Mouse (Mus musculus) embryo, embryonic 11.5 days (tissue): ENCODE results near the gene Lbhd2.

Source experiments
- DNase-seq: peaks from one replicate; pipeline ENCODE4 v3.0.0-alpha.2; 2012; ENCODE audit warnings: low read depth, low spot score

Lbhd2 gene

DNA sequence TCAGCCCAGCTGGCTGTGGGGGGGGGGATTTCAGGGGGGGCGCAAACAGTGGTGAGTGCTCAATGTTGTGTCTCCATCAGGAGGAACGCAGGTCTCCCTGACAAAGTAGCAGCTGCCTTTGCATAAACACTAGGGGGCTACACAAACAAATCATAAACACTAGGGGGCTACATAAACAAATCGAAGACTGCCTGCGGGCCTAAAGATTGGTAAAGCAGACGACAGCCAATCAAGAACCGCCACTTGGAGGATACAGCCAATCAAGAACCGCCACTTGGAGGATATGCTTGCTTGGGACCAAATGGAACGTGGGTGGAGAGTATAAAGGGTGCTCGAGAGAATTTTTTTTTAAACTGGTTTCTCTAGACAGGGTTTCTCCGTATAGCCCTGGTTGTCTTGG is 1.7 kb upstream of the Lbhd2 start:
- no peak for DNase-seq

DNA sequence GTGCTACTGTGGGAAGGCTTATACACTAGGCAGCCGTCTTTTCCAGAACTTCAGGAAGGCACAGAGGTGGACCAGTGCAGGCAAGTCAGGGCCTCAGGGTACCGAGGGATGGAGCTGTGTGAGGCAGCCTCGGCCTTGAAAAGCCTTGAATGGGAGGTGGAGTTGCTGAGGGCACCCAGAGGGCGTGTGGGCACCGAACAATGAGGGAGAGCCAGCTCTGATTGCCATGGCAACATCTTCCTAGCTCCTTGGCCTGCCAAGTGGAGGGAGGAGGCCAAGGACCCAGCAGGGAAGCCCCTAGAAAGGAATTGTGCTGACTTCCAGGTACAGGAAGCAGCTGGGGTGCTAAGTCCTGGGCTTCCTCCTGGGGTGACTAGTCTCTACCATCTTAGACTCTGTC is 3.0 kb downstream of the Lbhd2 start:
- no peak for DNase-seq

DNA sequence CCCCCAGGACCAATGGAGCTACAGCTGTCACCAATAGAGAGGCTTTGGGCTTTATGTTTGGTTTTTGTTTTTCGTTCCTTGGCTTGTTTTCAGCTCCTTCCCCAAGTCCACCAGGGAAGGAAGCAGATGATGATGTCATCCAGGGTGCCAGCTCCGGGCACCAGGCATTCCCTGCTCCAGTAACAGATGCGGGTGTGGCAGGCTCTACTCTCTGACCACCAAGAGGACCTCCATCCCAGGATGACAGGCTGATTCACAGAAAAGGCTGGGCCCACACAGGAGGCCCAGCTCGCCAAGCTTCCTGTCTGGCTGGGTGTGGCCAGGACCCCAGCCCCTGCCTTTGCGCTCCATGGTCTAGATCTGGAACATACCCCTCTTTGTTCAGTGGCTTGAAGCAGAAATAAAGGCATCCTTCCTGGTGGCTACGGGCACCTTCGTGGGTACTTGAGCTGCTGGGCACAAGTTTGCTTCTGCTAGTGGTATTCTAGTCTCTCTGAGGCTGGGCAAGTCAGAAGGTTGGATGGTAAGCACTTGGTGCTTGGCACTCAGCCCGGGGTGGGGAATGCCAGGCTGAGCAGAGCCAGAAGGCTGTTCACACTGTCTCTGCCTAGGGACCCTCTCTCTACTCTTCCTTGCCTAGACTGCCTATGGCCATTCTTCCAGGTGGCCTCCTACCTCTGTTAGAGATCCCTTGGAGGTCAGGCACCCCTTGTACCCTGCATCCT is 5.2 kb downstream of the Lbhd2 start:
- no peak for DNase-seq

DNA sequence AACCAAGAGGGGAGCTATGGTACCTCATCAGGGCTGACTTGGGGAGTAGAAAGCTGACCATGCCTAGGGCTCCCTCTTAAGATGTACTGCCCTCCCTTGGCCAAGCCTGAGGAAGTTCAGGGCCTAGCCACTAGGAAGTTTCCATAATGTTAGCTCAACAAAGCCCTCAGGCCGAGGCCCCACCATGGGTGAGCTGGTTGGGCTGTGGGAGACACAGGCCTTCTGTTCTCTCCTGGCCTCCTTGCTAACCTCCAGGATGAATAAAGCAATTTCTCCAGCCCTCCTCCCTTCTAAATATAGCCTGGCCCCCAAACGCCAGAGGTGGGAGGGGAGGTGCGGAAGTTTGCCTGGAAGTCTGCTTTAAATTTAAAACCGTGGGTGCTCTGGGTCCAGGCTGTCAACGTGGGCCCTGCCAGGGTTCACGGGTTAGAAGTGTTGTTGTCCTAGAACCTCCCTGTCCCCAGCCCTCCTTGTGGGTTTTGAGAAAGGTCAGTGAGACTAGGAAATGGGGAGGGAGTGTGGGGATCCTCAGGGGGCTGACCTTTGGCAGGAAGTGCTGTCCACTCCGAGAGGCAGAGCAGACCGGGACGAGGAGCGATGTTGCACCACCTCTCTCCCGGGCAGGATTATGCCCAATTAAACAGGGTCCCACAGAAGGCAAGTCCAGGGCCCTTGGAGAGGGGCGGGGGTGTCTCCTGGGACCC is 6.1 kb downstream of the Lbhd2 start:
- no peak for DNase-seq

DNA sequence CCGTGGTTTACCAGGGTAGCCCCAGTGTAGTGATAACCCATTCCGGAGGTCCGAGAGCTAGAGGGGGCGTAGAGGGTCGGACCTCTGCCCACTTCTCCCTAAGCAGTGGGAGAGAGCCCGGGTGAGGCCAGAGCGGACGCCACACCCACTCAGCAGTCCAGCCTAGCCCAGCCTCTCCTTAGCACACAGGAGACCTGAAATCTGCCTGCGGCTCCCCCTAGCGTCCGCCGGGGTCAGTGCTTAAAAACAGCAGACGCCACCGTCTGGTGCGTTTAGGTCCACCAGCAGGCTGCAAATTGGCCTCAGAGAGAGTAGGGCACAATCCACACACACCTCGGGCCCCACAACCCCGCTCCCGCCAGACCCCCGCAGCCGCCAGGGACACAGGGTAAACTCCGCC is 6.7 kb downstream of the Lbhd2 start:
- DNase-seq = peak; percentile 85

DNA sequence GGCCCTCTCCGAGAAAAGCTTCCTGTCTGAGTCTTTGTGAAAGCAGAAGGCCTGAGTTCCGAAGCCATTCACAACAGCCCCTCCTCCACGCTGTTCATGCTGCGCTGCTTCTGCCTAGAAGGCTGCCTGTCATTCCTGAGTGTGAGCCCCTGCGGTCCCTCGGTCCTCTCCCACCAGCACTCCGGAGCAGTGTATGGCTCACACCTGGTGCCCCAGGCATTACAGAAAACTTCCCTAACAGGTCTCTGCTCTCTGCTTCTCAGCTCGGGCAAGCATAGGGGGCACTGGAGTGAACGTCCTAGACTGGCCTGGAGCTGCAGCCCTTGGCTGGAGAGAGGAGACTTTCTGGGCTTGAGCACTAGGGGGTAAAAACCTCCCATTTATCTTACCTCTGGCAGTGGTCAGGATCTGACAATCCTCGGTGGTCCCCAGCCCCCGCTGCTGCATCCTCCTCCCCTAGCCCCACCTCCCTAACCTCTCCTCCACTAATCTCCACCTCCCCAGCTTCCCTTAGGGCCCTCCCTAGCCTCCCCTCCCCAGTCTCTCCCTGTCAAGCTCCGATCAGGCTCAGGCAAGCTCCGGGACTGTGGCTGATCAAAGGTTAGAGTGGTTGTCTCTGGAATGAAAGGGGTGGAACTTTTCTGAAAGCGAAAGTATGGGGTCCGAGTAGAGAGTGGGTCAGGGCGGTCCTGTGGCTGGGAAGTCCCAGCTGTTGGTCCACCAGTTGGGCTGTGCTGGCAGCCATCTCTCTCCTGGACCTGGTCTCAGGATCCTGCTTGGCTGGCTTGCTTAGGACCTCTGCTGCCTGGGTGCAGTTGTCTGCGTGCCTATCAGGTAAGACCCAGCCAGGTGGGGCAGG is 10.5 kb downstream of the Lbhd2 start, which contains the start of gene Exoc3l4:
Exoc3l4 (plus strand) TSS at position 97 of the 859 bp plus-strand sequence.
- DNase-seq = no peak

DNA sequence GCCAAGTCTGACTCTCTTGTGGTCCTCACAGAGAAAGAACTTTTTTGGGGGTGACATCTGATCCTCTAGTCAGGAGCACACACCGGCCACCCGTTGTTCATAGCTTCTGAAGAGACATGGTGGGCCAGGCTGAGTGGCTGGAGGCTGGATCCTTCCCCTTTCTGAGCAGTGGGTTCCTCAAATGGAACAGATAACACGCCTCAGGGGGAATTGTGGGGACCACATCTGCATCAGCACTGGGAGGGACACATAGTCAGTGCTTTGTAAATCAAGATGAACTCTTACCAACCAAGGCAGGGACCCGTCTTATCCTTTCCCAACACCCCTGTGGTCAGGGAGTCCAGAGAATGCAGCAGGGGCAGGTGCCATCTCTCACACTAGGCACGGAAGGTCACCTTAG is 13.3 kb downstream of the Lbhd2 start:
- no peak for DNase-seq

DNA sequence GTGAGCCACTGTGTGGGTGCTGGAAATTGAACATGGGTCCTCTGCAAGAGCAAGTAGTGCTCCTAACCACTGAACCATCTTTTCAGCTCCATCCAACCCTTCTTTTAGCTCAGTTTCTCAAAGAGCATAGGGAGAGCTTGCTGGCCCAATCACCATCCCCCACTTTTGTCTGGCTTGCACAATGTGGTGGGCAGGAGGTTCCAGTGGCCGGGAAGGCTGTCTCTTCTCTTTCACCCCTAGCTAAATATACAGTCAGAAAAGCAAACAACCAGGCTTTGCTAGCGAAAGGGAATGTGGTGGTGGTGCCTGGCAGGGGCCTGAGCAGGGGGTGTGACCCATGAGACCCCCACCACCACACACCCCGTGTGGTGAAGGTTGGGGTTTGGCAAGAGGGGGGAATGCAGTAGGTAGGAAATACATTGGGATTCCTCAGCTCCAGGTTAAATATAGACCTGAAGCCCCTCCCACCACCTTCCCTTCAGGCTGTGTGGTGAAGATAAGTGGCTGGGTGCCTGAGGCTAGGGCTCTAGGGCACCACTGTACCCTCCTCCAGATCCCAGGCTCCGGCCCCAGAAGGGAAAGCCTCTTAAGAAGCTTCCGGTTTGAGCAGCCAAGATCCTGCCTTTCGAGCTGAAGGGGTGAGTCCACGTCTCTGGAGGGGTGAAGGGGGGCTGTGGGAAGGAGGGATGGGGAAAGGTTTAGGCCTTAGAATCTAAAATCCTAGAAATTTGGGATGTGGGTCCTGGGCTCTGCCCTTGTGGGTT is 14.5 kb downstream of the Lbhd2 start:
- DNase-seq = no peak

DNA sequence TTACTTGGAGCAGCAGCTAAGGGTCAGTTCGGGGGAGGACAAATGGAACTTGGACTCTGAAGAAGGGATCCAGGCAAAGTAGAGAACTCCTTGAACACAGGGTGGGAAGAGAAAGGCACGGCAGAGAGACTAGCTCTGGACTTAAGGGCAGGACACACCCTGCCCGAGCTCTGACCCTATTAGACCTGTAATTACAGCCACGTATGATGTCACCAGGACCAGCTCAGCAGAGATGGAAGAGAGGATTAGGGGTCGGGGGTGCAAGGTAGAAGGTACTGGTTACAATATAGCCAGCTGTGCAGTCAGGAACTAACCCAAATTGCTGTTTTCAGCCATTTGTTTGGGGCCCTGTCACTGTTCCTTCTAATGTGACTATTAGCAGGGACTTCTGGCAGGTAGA is 16.2 kb downstream of the Lbhd2 start:
- DNase-seq = no peak

DNA sequence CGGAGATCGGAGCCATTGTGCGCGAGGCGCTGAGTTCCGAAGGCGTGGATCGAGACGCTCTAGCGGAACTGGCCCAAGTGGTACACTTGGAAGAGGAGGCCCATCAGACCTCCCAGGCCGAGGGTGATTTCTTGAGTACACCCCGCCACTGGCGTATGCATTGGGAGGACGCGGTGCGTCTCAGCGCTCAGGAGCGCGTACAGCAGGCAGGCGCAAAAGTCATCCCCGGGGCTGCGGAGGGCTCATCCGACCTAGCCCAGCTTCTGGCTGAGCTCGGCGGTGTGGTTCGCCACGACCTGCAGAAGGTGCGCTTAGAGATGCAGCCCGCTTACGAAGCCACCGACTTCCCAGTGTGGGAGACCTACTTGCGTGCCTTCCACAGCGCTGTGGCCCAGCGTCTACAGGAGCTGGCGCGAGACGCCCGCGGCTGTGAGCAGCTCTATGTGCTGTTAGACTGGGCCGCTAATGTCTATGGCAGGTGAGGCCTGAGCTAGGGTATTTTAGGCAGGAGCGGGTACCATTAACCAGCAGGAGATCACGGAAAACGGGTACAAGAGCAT is 17.0 kb downstream of the Lbhd2 start:
- DNase-seq = no peak

DNA sequence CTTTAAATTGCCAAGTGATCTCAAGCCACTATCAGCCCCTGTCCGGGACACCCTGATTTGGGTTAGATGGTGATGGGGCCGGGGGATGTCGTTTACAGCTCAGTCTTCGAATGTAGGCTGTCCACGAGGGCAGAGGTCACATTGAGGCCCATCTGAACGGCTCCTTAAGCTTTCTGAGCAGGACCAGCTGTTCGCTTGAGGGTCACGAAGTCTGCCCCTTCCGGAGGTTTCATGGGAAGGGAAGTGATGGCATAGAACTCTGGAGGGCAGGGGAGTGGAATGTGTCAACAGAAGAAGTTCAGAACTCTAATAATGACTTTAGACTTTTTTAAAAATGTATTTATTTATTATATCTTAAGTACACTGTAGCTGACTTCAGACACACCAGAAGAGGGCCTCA is 17.9 kb downstream of the Lbhd2 start:
- DNase-seq = no peak

DNA sequence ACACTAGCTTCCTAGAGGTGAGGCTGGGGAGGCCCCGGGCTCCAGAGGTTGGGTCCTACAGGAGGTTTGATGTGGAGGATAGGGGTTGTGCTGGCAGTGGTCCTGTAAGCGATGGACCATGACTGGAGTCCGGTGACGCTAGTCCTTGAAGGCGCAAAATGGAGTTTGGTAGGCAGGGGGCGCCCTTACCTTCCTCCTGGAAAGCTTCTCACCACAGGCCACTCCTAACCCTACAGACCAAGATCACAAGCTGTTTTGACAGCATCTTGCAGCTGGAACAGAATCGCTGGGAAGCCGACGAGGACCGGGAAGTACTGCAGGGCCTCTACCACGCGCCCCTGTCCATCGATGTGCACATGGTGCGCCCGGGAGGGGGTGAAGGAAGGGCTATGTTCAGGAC is 18.6 kb downstream of the Lbhd2 start:
- peak; percentile 68 for DNase-seq

DNA sequence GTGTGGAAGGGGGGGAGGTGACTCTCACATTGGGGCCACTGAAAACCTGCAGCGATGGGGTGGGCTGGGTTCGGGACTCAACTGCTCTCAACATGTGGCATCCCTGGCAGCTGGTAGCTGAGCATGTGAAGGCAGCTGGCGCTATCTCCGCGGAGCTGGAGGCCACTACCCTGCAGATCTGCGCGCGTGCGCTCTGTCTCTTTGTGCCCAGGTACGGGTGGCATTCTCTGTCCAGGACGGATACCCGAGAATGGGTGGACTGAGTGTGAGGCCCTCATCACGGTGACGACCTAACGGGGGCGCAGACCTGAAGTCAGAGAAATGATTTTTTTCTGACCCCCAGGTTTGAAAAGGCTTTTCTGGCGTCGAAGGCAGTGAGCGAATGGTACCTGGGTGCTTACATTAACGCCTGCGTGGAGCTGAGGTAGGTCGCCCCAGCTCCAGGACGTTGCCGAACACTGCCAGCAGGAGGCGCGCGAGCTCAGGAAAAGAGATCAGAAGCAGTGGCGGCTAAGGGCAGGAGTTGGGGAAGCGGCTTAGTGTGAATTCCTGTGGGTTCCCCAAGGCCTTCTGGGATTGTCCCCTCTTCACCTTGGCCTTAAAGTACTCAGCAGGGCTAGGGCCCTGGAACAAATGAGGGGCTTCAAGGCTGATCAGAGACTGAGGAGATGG is 19.3 kb downstream of the Lbhd2 start:
- DNase-seq = peak; percentile 75

DNA sequence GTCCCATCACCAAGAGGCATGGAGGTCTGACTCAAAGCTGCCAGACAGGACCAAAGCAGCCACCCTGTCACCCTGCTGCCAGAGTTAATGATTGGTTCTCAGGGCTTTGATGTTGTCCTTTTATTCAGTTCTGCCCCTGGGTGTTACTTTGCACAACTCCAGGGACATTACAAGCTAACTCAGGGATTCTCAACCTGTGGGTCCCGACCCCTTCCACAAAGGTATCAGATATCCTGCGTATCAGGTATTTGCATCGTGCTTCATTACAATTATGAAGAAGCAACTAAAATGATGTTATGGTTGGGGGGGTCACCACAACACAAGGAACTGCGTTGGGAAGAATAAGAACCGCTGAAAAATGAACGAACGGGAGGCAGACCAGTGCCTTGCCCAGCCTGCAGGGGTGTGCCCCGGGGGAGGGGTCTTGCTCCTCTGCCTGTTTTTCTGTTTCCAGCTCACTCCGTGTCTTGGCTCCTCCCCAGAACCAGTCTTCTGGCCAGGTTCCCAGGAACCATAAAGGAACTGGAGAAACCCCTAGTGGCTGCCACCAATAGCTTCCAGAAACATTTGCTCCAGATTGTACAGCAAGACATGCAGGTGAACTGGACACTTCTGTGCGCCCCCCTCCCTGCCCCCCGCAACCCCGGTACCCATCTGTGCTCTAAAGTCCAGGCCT is 21.0 kb downstream of the Lbhd2 start:
- no peak for DNase-seq

DNA sequence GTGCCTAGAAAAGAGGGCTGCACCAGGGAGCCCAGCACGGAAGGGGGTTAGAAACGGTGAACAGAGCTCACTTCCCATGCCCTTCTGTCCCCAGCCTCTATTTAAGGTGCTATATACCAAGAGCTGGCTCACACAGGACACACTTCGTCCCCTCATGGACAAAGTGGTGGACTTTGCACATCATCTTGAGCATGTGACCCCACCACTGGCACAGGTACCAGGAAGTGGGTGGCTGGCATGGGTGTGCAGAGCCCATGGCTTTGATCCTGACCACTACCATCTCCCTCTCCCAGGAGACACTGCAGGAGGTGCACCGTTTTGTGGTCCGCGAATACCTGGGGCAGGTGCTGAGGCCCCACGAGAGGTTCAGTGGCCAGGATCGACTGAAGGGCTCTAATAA is 21.8 kb downstream of the Lbhd2 start:
- DNase-seq = no peak

DNA sequence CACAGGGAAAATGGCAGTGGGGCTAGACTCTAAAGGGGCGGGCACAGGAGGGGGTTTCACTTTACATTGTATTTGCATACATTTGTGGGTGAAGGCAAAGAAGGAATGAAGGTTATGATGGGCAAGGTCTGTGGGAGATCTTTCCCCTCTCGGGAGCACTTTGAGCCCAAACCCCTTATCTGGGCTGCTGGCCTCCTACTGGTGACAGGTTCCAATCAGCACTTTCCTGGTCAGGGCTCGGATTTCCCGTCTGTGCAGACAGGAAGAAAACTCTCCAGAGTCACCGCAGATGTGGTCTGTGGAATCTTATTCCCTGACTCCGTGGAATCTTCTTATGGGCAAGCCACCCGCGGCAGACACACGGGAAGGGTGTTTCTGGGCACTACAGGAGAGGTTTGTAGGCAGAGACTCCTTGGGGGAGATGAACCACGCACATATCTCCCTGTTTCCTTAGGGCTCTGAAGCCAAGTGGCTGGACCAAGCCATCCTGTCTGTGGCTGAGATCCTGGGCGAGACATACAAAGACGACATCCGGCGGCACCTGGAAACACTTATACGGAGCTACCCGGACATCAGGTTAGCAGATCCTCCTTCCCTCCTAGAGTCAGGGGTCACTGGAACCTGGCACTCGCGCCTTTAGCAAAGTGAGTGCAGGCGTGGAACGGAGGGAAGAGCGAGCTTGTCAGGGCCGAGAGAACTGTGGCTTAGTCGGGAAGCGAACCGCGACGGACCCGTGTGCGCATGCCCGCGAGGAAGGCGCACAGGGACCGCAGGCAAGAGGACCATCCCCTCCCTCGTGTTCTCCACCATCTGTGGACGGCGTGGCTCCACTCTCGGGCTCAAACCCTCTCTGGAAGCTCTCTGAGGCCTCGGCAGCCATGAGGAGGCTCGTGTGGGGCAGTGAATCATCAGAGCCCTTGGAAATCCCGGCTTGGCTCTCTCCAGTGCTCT is 22.6 kb downstream of the Lbhd2 start:
- DNase-seq = no peak

DNA sequence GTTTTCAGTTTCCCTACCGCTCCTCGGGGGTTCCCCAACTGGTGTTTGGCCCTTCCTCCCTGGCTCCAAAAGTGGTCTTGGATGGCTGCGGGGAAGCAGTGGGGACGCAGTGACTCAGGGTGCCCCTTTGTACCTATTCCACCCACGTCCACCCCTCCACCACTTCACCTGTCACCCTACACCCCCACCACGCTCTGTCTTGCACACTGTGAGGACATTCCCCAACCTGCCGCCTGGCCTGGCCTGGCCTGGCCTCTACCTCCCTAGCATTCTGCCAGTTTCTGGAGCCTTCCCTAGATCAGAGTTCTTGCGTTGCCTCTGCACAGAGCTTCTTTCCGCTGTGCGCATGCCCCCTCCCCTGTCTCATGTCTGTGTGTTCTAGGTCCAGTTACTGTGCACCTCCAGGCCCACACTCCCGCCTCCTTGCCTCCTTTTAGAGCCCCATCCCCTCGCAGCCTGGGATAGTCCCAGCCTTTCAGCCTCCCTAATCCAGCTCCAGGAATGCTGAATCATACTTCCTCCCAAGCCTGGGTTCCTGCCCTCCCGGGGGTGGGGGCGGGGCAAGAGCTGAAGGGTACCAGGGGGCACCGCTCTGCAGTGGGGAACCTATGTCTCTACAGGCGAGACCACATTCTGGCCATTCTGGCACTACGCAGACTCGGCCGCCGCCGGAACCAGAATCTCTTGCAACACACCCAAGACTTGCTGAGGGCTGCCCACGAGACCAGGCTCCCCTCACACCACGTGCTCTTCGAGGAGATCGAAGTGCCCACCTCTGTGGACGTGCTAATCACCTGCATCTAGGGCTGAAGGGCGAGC is 23.6 kb downstream of the Lbhd2 start:
- DNase-seq = no peak
